Mouse (Mus musculus): ENCODE data around the gene Bri3. TPM values are rescaled to one million over a fixed set of nuclear protein-coding genes. Genes with fewer than 3 reads are reported as not detected.

The Bri3 gene
- polyA plus RNA-seq, 1 experiment from 2014 or later: 313 TPM

- H3K4me1 ChIP-seq (replicated peaks; ENCODE audit: control insufficient read depth, insufficient read depth, low read length): peaks cover 10% of the 10 kb centered on the region; the same call in 1 of the 2 replicates
- TF ChIP-seq CTCF (IDR thresholded peaks at IDR 0.05; ENCODE audit: low read depth): no peak
- H3K4me3 ChIP-seq (ENCODE audit: low read depth, low read length): no peak overlapping the region
- H3K4me2 ChIP-seq (replicated peaks; ENCODE audit: low read depth): no peak overlapping the region
- WGBS: 75% methylated on average over 4 of the region's 4 CpGs
- H3K27me3 ChIP-seq (replicated peaks; ENCODE audit: control insufficient read depth, insufficient read depth, low read length): no peaks in the 10 kb centered on the region
- no peak for ATAC-seq
- H3K36me3 ChIP-seq (ENCODE audit: control insufficient read depth, insufficient read depth): peaks cover 13% of the 10 kb centered on the region; the same call in 1 of the 2 replicates
- H3K9ac ChIP-seq (ENCODE audit: low read depth, low read length): no peak overlapping the region
- H3K9me3 ChIP-seq (ENCODE audit: control insufficient read depth): no peaks in the 10 kb centered on the region
- H3K27ac ChIP-seq (ENCODE audit: low read depth, low read length): no peak overlapping the region
These were observed 64.7 kb downstream of the Bri3 start for GRCm38 (mm10) chr5:144308929-144309328.

- TF ChIP-seq CTCF (IDR thresholded peaks at IDR 0.05; ENCODE audit: low read depth): no peak
- no peak for ATAC-seq
- Histone ChIP-seq H3K36me3 (ENCODE audit: control insufficient read depth, insufficient read depth) (peaks cover 20% of the 10 kb centered on the region), H3K4me2 (replicated peaks; ENCODE audit: low read depth) (no peak overlapping the region), H3K4me1 (replicated peaks; ENCODE audit: control insufficient read depth, insufficient read depth, low read length) (peaks cover 17% of the 10 kb centered on the region; the same call in 1 of the 2 replicates), H3K27ac (ENCODE audit: low read depth, low read length) (no peak overlapping the region), H3K4me3 (ENCODE audit: low read depth, low read length) (no peak overlapping the region), H3K9ac (ENCODE audit: low read depth, low read length) (no peak overlapping the region), H3K27me3 (replicated peaks; ENCODE audit: control insufficient read depth, insufficient read depth, low read length) (no peaks in the 10 kb centered on the region), H3K9me3 (ENCODE audit: control insufficient read depth) (no peaks in the 10 kb centered on the region)
- 49% methylated on average over 7 of the region's 7 CpGs for WGBS
These were observed 67.9 kb downstream of the Bri3 start for GRCm38 (mm10) chr5:144312183-144312582.

- H3K9ac ChIP-seq (ENCODE audit: low read depth, low read length): no peak overlapping the region
- H3K36me3 ChIP-seq (ENCODE audit: control insufficient read depth, insufficient read depth): peaks cover 20% of the 10 kb centered on the region
- 18% methylated on average over 5 of the region's 5 CpGs for WGBS
- no peak for TF ChIP-seq CTCF (IDR thresholded peaks at IDR 0.05; ENCODE audit: low read depth)
- no peaks in the 10 kb centered on the region for H3K27me3 ChIP-seq (replicated peaks; ENCODE audit: control insufficient read depth, insufficient read depth, low read length)
- H3K4me1 ChIP-seq (replicated peaks; ENCODE audit: control insufficient read depth, insufficient read depth, low read length): peaks cover 19% of the 10 kb centered on the region; the same call in 1 of the 2 replicates
- H3K4me3 ChIP-seq (ENCODE audit: low read depth, low read length): no peak overlapping the region
- no peak for ATAC-seq
- H3K9me3 ChIP-seq (ENCODE audit: control insufficient read depth): no peaks in the 10 kb centered on the region
- no peak overlapping the region for H3K4me2 ChIP-seq (replicated peaks; ENCODE audit: low read depth)
- H3K27ac ChIP-seq (ENCODE audit: low read depth, low read length): peak overlapping the region; percentile 73
These were observed 69.1 kb downstream of the Bri3 start for GRCm38 (mm10) chr5:144313335-144313734.

- Histone ChIP-seq H3K4me1 (replicated peaks; ENCODE audit: control insufficient read depth, insufficient read depth, low read length) (peaks cover 23% of the 10 kb centered on the region; the same call in 1 of the 2 replicates), H3K9ac (ENCODE audit: low read depth, low read length) (no peak overlapping the region), H3K36me3 (ENCODE audit: control insufficient read depth, insufficient read depth) (peaks cover 13% of the 10 kb centered on the region; the same call in 1 of the 2 replicates), H3K9me3 (ENCODE audit: control insufficient read depth) (no peaks in the 10 kb centered on the region), H3K27me3 (replicated peaks; ENCODE audit: control insufficient read depth, insufficient read depth, low read length) (no peaks in the 10 kb centered on the region), H3K4me2 (replicated peaks; ENCODE audit: low read depth) (no peak overlapping the region), H3K4me3 (ENCODE audit: low read depth, low read length) (no peak overlapping the region), H3K27ac (ENCODE audit: low read depth, low read length) (peak overlapping the region; percentile 73)
- 46% methylated on average over 12 of the region's 12 CpGs for WGBS
- peak; percentile 65 for ATAC-seq
- no peak for TF ChIP-seq CTCF (IDR thresholded peaks at IDR 0.05; ENCODE audit: low read depth)
These were observed 70.7 kb downstream of the Bri3 start for GRCm38 (mm10) chr5:144314731-144315494.

GRCm38 (mm10) chr5:144316442-144316841 is 72.2 kb downstream of the Bri3 start:
- Histone ChIP-seq H3K4me2 (replicated peaks; ENCODE audit: low read depth) (no peak overlapping the region), H3K27me3 (replicated peaks; ENCODE audit: control insufficient read depth, insufficient read depth, low read length) (no peaks in the 10 kb centered on the region), H3K36me3 (ENCODE audit: control insufficient read depth, insufficient read depth) (peaks cover 13% of the 10 kb centered on the region; the same call in 1 of the 2 replicates), H3K9me3 (ENCODE audit: control insufficient read depth) (no peaks in the 10 kb centered on the region), H3K27ac (ENCODE audit: low read depth, low read length) (peak overlapping the region; percentile 86; the same call in 1 of the 2 replicates), H3K4me3 (ENCODE audit: low read depth, low read length) (no peak overlapping the region), H3K9ac (ENCODE audit: low read depth, low read length) (no peak overlapping the region), H3K4me1 (replicated peaks; ENCODE audit: control insufficient read depth, insufficient read depth, low read length) (peaks cover 23% of the 10 kb centered on the region; the same call in 1 of the 2 replicates)
- 52% methylated on average over 3 of the region's 3 CpGs for WGBS
- ATAC-seq: no peak
- TF ChIP-seq CTCF (IDR thresholded peaks at IDR 0.05; ENCODE audit: low read depth): no peak

GRCm38 (mm10) chr5:144317426-144317825 is 73.2 kb downstream of the Bri3 start:
- 22% methylated on average over 8 of the region's 8 CpGs for WGBS
- Histone ChIP-seq H3K4me1 (replicated peaks; ENCODE audit: control insufficient read depth, insufficient read depth, low read length) (peaks cover 23% of the 10 kb centered on the region; the same call in 1 of the 2 replicates), H3K27ac (ENCODE audit: low read depth, low read length) (peak overlapping the region; percentile 86), H3K9ac (ENCODE audit: low read depth, low read length) (no peak overlapping the region), H3K4me2 (replicated peaks; ENCODE audit: low read depth) (no peak overlapping the region), H3K36me3 (ENCODE audit: control insufficient read depth, insufficient read depth) (peaks cover 7% of the 10 kb centered on the region; the same call in 1 of the 2 replicates), H3K4me3 (ENCODE audit: low read depth, low read length) (no peak overlapping the region), H3K9me3 (ENCODE audit: control insufficient read depth) (no peaks in the 10 kb centered on the region), H3K27me3 (replicated peaks; ENCODE audit: control insufficient read depth, insufficient read depth, low read length) (no peaks in the 10 kb centered on the region)
- TF ChIP-seq CTCF (IDR thresholded peaks at IDR 0.05; ENCODE audit: low read depth): no peak
- peak; percentile 71 for ATAC-seq

Data from intestine, postnatal 0 days (tissue).